Comparison of ENCODE assay signal across 1 mouse cellular context in genomic region chr11:18900489-18900888, GRCm38 (mm10).
TF ChIP-seq lines count a peak whose summit lies in the region.

No protein-coding gene starts in this region.

TF ChIP-seq in CH12.LX, 34 proteins besides CTCF, POLR2A, EP300 and RAD21 (continued from another document):
- no peak for TF ChIP-seq GABPA (IDR thresholded peaks at IDR 0.05; ENCODE audit: insufficient replicate concordance, low read depth, low read length)
- TF ChIP-seq NELFE (IDR thresholded peaks at IDR 0.05; ENCODE audit: low read depth, low read length), result no peak
